Mouse (Mus musculus): ENCODE measurements around the gene Suds3. TPM values are rescaled to one million over a fixed set of nuclear protein-coding genes. Genes with fewer than 3 reads are reported as not detected.

Suds3 gene
- polyA plus RNA-seq, 1 experiment = 57.1 TPM

- 54% methylated on average over 8 of the region's 8 CpGs for WGBS
- Histone ChIP-seq H3K4me3 (replicated peaks; ENCODE audit: extremely low read depth, low read depth, low read length) (no peak overlapping the region), H3K4me1 (ENCODE audit: control insufficient read depth, insufficient read depth, low read length) (peaks cover 24% of the 10 kb centered on the region)
- no peak for TF ChIP-seq CTCF (IDR thresholded peaks at IDR 0.05; ENCODE audit: insufficient read depth, low read length)
- no peak for DNase-seq
These were observed 21.7 kb upstream of the Suds3 start for GRCm38 (mm10) chr5:117137594-117137993.

- no peak for DNase-seq
- 61% methylated on average over 10 of the region's 10 CpGs for WGBS
- H3K4me3 ChIP-seq (replicated peaks; ENCODE audit: extremely low read depth, low read depth, low read length) = no peak overlapping the region
- no peak for TF ChIP-seq CTCF (IDR thresholded peaks at IDR 0.05; ENCODE audit: insufficient read depth, low read length)
- no peak for TF ChIP-seq POLR2A (IDR thresholded peaks at IDR 0.05; ENCODE audit: borderline replicate concordance, extremely low read depth, low read depth, low read length)
- peaks cover 24% of the 10 kb centered on the region for H3K4me1 ChIP-seq (ENCODE audit: control insufficient read depth, insufficient read depth, low read length)
These were observed 21.1 kb upstream of the Suds3 start for GRCm38 (mm10) chr5:117137011-117137410.

- 83% methylated on average over 5 of the region's 5 CpGs for WGBS
- TF ChIP-seq CTCF (IDR thresholded peaks at IDR 0.05; ENCODE audit: insufficient read depth, low read length) = no peak
- no peak for TF ChIP-seq POLR2A (IDR thresholded peaks at IDR 0.05; ENCODE audit: borderline replicate concordance, extremely low read depth, low read depth, low read length)
- Histone ChIP-seq H3K4me3 (replicated peaks; ENCODE audit: extremely low read depth, low read depth, low read length) (no peak overlapping the region), H3K4me1 (ENCODE audit: control insufficient read depth, insufficient read depth, low read length) (peaks cover 24% of the 10 kb centered on the region)
- no peak for DNase-seq
These were observed 20.7 kb upstream of the Suds3 start for GRCm38 (mm10) chr5:117136570-117136969.

- peaks cover 24% of the 10 kb centered on the region for H3K4me1 ChIP-seq (ENCODE audit: control insufficient read depth, insufficient read depth, low read length)
- 10% methylated on average over 9 of the region's 9 CpGs for WGBS
- TF ChIP-seq POLR2A (IDR thresholded peaks at IDR 0.05; ENCODE audit: borderline replicate concordance, extremely low read depth, low read depth, low read length) = no peak
- TF ChIP-seq CTCF (IDR thresholded peaks at IDR 0.05; ENCODE audit: insufficient read depth, low read length) = no peak
- H3K4me3 ChIP-seq (replicated peaks; ENCODE audit: extremely low read depth, low read depth, low read length) = no peak overlapping the region
- DNase-seq = peak; percentile 48
These were observed 20.0 kb upstream of the Suds3 start for GRCm38 (mm10) chr5:117135869-117136268.

GRCm38 (mm10) chr5:117134889-117135456 lies 19.1 kb upstream of the Suds3 start:
- Histone ChIP-seq H3K4me3 (replicated peaks; ENCODE audit: extremely low read depth, low read depth, low read length) (no peak overlapping the region), H3K4me1 (ENCODE audit: control insufficient read depth, insufficient read depth, low read length) (peaks cover 22% of the 10 kb centered on the region)
- 30% methylated on average over 3 of the region's 3 CpGs for WGBS
- TF ChIP-seq POLR2A (IDR thresholded peaks at IDR 0.05; ENCODE audit: borderline replicate concordance, extremely low read depth, low read depth, low read length) (no peak), CTCF (IDR thresholded peaks at IDR 0.05; ENCODE audit: insufficient read depth, low read length) (no peak)
- DNase-seq = no peak

GRCm38 (mm10) chr5:117134066-117134888 lies 18.4 kb upstream of the Suds3 start:
- DNase-seq = no peak
- 35% methylated on average over 19 of the region's 19 CpGs for WGBS
- Histone ChIP-seq H3K4me1 (ENCODE audit: control insufficient read depth, insufficient read depth, low read length) (peaks cover 20% of the 10 kb centered on the region), H3K4me3 (replicated peaks; ENCODE audit: extremely low read depth, low read depth, low read length) (no peak overlapping the region)
- no peak for TF ChIP-seq CTCF (IDR thresholded peaks at IDR 0.05; ENCODE audit: insufficient read depth, low read length)
- TF ChIP-seq POLR2A (IDR thresholded peaks at IDR 0.05; ENCODE audit: borderline replicate concordance, extremely low read depth, low read depth, low read length) = no peak

GRCm38 (mm10) chr5:117133446-117134065 lies 17.6 kb upstream of the Suds3 start:
- WGBS = 40% methylated on average over 17 of the region's 17 CpGs
- H3K4me3 ChIP-seq (replicated peaks; ENCODE audit: extremely low read depth, low read depth, low read length) = peak overlapping the region; percentile 50
- peak; percentile 40; the same call in 1 of the 2 replicates for TF ChIP-seq POLR2A (IDR thresholded peaks at IDR 0.05; ENCODE audit: borderline replicate concordance, extremely low read depth, low read depth, low read length)
- TF ChIP-seq CTCF (IDR thresholded peaks at IDR 0.05; ENCODE audit: insufficient read depth, low read length) = no peak
- DNase-seq = peak; percentile 71
- H3K4me1 ChIP-seq (ENCODE audit: control insufficient read depth, insufficient read depth, low read length) = peaks cover 20% of the 10 kb centered on the region

- no peak for DNase-seq
- 79% methylated on average over 15 of the region's 15 CpGs for WGBS
- TF ChIP-seq CTCF (IDR thresholded peaks at IDR 0.05; ENCODE audit: insufficient read depth, low read length) = no peak
- TF ChIP-seq POLR2A (IDR thresholded peaks at IDR 0.05; ENCODE audit: borderline replicate concordance, extremely low read depth, low read depth, low read length) = no peak
These were observed 14.8 kb upstream of the Suds3 start for GRCm38 (mm10) chr5:117130726-117131125.

GRCm38 (mm10) chr5:117127051-117127450 lies 11.1 kb upstream of the Suds3 start:
- 72% methylated on average over 4 of the region's 4 CpGs for WGBS
- DNase-seq = no peak
- TF ChIP-seq CTCF (IDR thresholded peaks at IDR 0.05; ENCODE audit: insufficient read depth, low read length) = no peak
- Histone ChIP-seq H3K4me3 (replicated peaks; ENCODE audit: extremely low read depth, low read depth, low read length) (no peak overlapping the region), H3K4me1 (ENCODE audit: control insufficient read depth, insufficient read depth, low read length) (peaks cover 11% of the 10 kb centered on the region)

More at GRCm38 (mm10) chr5:117130726-117131125, 14.8 kb upstream of the Suds3 start:
- Histone ChIP-seq H3K4me1 (ENCODE audit: control insufficient read depth, insufficient read depth, low read length) (peaks cover 3% of the 10 kb centered on the region), H3K4me3 (replicated peaks; ENCODE audit: extremely low read depth, low read depth, low read length) (no peak overlapping the region)

All from lung, adult 2 months (tissue).